Mouse (Mus musculus): ENCODE data around the gene 6030458C11Rik. TPM values are rescaled to one million over a fixed set of nuclear protein-coding genes. Genes with fewer than 3 reads are reported as not detected.
A peak's percentile ranks its signal among the peaks of the same experiment; 100 is the strongest.

The 6030458C11Rik gene
- total RNA-seq (2012; rRNA removed) (17.5 and 20.6 TPM in 2 replicates), total RNA-seq (2014; rRNA removed) (38.3 and 38.7 TPM in 2 replicates), polyA plus RNA-seq (2012; ENCODE audit: insufficient read length, low read depth) (29.5 and 30.6 TPM in 2 replicates)

DNA sequence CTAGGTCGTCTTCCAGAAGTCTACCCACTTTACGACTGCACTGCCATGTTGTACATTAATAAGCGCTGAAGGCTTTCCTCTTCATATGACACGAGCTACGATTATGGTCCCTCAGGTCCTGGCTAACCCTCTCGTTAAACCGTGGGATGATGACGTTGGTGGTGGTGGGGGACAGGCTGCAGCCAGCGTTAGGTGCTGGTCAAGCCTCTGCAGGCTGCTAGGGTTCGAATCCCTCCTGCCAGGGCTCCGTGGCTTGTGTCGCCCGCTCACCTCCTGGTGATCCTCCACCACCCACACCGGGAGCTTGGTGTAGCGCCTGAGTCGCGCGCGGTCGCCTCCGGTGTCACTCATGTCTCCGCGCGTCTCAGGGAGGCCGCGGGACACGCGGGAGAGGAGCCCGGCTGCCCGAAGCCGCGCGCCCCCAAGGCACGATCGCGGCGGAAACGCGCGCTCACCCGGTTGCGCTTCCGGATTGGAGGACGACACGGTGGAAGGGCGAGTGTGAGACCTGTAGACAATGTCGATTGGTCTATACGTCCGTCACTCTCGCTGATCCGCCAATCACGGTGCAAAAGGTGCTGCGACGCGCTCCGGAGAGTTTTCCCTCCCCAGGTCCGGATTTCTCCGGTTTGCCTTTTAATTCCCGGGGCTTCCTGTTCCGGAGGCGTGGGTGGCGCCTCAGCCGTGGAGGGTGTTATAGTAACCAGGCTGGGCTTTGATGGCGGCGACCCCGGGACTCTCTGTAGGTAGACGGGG lies at the start of gene 6030458C11Rik, which contains the start of gene Drosha:
Gene 6030458C11Rik, minus strand, starts transcription at position 453 of the 756 bp plus-strand sequence.
Gene Drosha, plus strand, starts transcription at position 619 of the 756 bp plus-strand sequence.
- peak within 1 kb of the TSS; percentile 54 for H3K27ac ChIP-seq (ENCODE audit: insufficient read depth, low read depth)
- in situ Hi-C loops (cut with MboI; ENCODE audit: low pct_ligation_motif_present, low pct_unique_long_range_greater_than_20kb, low sequenced_read_pairs), result no loop called here
- H3K9me3 ChIP-seq (replicated peaks; ENCODE audit: low read length), result no peaks in the 10 kb centered on the region
- peak within 1 kb of the TSS; percentile 96 for H3K4me2 ChIP-seq (ENCODE audit: insufficient read depth, low read depth, poor library complexity, severe bottlenecking)
- peak within 1 kb of the TSS; percentile 85 to 99 (median 86) for H3K4me3 ChIP-seq (replicated peaks in 1 of 3; ENCODE audit: low read depth in 2 of 3, low read length in 2 of 3, poor library complexity in 1 of 3)
- no peak for TF ChIP-seq ETS1 (conservative IDR thresholded peaks at IDR 0.05; ENCODE audit: low read depth, low read length)
- peak; percentile 48; the same call in 1 of the 2 replicates for TF ChIP-seq KAT2A (IDR thresholded peaks at IDR 0.05; ENCODE audit: insufficient replicate concordance, low read length)
- no peak for TF ChIP-seq JUND (conservative IDR thresholded peaks at IDR 0.05; ENCODE audit: low read depth, low read length)
- TF ChIP-seq NELFE (IDR thresholded peaks at IDR 0.05; ENCODE audit: low read depth, low read length), result peak; percentile 83
- TF ChIP-seq RAD21 (IDR thresholded peaks at IDR 0.05; ENCODE audit: low read depth, low read length), result no peak
- TF ChIP-seq PAX5 (IDR thresholded peaks at IDR 0.05; ENCODE audit: low read length), result no peak
- TF ChIP-seq HCFC1 (IDR thresholded peaks at IDR 0.05; ENCODE audit: low read depth, low read length), result peak; percentile 79
- peak; percentile 91 for TF ChIP-seq ELF1 (IDR thresholded peaks at IDR 0.05; ENCODE audit: low read depth, low read length)
- peak; percentile 9; the same call in 1 of the 2 replicates for TF ChIP-seq NRF1 (IDR thresholded peaks at IDR 0.05; ENCODE audit: low read depth, low read length)
- no peak for TF ChIP-seq EP300 (IDR thresholded peaks at IDR 0.05; ENCODE audit: low read length)
- TF ChIP-seq TBP (conservative IDR thresholded peaks at IDR 0.05; ENCODE audit: low read depth, low read length), result 0 out of 2 replicates have a peak, but pooled peaks have one; percentile 49
- TF ChIP-seq E2F4 (IDR thresholded peaks at IDR 0.05; ENCODE audit: insufficient replicate concordance, low read depth, low read length), result no peak
- TF ChIP-seq TCF12 (IDR thresholded peaks at IDR 0.05; ENCODE audit: low read depth, low read length), result peak; percentile 73
- no peak; the same call in 1 of the 2 replicates for TF ChIP-seq BHLHE40 (IDR thresholded peaks at IDR 0.05; ENCODE audit: low read depth, low read length)
- TF ChIP-seq CHD2 (IDR thresholded peaks at IDR 0.05; ENCODE audit: low read length), result peak; percentile 94
- no peak for TF ChIP-seq ZNF384 (IDR thresholded peaks at IDR 0.05; ENCODE audit: low read depth, low read length)
- TF ChIP-seq POLR2A (IDR thresholded peaks at IDR 0.05; ENCODE audit: low read depth, low read length), result peak; percentile 89
- no peak for TF ChIP-seq USF2 (conservative IDR thresholded peaks at IDR 0.05; ENCODE audit: low read depth, low read length)
- no peak for TF ChIP-seq CTCF (conservative IDR thresholded peaks at IDR 0.05 in 1 of 2, IDR thresholded peaks at IDR 0.05 in 1 of 2; ENCODE audit: low read depth in 2 of 2, low read length in 2 of 2)
- TF ChIP-seq UBTF (IDR thresholded peaks at IDR 0.05; ENCODE audit: low read depth, low read length), result no peak
- TF ChIP-seq RCOR1 (conservative IDR thresholded peaks at IDR 0.05; ENCODE audit: low read depth, low read length), result no peak
- no peak; the same call in 1 of the 2 replicates for TF ChIP-seq MXI1 (IDR thresholded peaks at IDR 0.05; ENCODE audit: low read depth, low read length)
- peak; percentile 84 for TF ChIP-seq MAX (IDR thresholded peaks at IDR 0.05; ENCODE audit: low read length)
- no peak for TF ChIP-seq CHD1 (IDR thresholded peaks at IDR 0.05; ENCODE audit: low read depth, low read length)
- no peak for TF ChIP-seq ZKSCAN1 (IDR thresholded peaks at IDR 0.05; ENCODE audit: borderline replicate concordance, low read depth, low read length)
- no peak for TF ChIP-seq GABPA (IDR thresholded peaks at IDR 0.05; ENCODE audit: insufficient replicate concordance, low read depth, low read length)
- no peak for TF ChIP-seq MAZ (IDR thresholded peaks at IDR 0.05; ENCODE audit: low read depth, low read length)
- peak; percentile 61; the same call in 1 of the 2 replicates for TF ChIP-seq POLR2AphosphoS2 (IDR thresholded peaks at IDR 0.05; ENCODE audit: low read depth, low read length)
- TF ChIP-seq SIN3A (IDR thresholded peaks at IDR 0.05; ENCODE audit: low read length), result no peak; the same call in 1 of the 2 replicates
- no peak for TF ChIP-seq SMC3 (IDR thresholded peaks at IDR 0.05; ENCODE audit: low read depth, low read length)
- TF ChIP-seq USF1 (IDR thresholded peaks at IDR 0.05; ENCODE audit: low read depth, low read length), result no peak
- TF ChIP-seq IRF4 (IDR thresholded peaks at IDR 0.05; ENCODE audit: low read depth, low read length), result no peak
- no peak for TF ChIP-seq MEF2A (IDR thresholded peaks at IDR 0.05; ENCODE audit: borderline replicate concordance, low read depth, low read length)
- no peak for TF ChIP-seq ZC3H11A (IDR thresholded peaks at IDR 0.05; ENCODE audit: low read depth, low read length)
- TF ChIP-seq ZMIZ1 (IDR thresholded peaks at IDR 0.05; ENCODE audit: low read depth, low read length), result 0 out of 2 replicates have a peak, but pooled peaks have one; percentile 59
- TF ChIP-seq MAFK (IDR thresholded peaks at IDR 0.05; ENCODE audit: insufficient replicate concordance, low read length), result no peak
- peak; percentile 62; the same call in 1 of the 2 replicates for TF ChIP-seq MYC (IDR thresholded peaks at IDR 0.05; ENCODE audit: low read depth, low read length)
- TF ChIP-seq JUN (IDR thresholded peaks at IDR 0.05; ENCODE audit: insufficient read depth, low read depth, low read length), result no peak
- H3K79me2 ChIP-seq (replicated peaks; ENCODE audit: control insufficient read depth, extremely low read depth, insufficient read depth, poor library complexity, severe bottlenecking), result peaks cover 34% of the 10 kb centered on the region
- dilution Hi-C loops (cut with MboI; ENCODE audit: extremely low pct_ligation_motif_present, extremely low pct_unique_long_range_greater_than_20kb, low sequenced_read_pairs), result no loop called here
- peak within 1 kb of the TSS; percentile 93 for H3K9ac ChIP-seq (ENCODE audit: insufficient read depth, low read depth)
- peaks cover 31 to 69% of the 10 kb centered on the region in 2 experiments for H3K36me3 ChIP-seq (replicated peaks in 1 of 2; ENCODE audit: control insufficient read depth in 1 of 2, insufficient read depth in 1 of 2, low read length in 1 of 2)
- peaks cover 7 to 44% of the 10 kb centered on the region in 2 experiments for H3K4me1 ChIP-seq (ENCODE audit: control insufficient read depth in 1 of 2, insufficient read depth in 2 of 2)
- DNase-seq (ENCODE audit: extremely low read depth), result peak; percentile 100
- no peaks in the 10 kb centered on the region for H3K27me3 ChIP-seq (replicated peaks)

Data from CH12.LX (cell line).